Mouse (Mus musculus) liver, postnatal 0 days (tissue): ENCODE measurements around the gene Cmas. TPM values are rescaled to one million over a fixed set of nuclear protein-coding genes. Genes with fewer than 3 reads are reported as not detected.

Experiments
- ATAC-seq: fragments of 200-750 bp; cut with Nextera tagmentation; 2 replicates; pipeline ENCODE4 v1.8.0; 2017; ENCODE audit warnings: mild to moderate bottlenecking, moderate library complexity
- DNase-seq: peaks from one replicate; pipeline ENCODE4 v3.0.0-alpha.2; 2016
- H3K27ac ChIP-seq: fragments of 300-500 bp; sonication (generic); 2 replicates; pipeline ENCODE4 v1.5.1; 2014; ENCODE audit warnings: antibody characterized with exemption, moderate library complexity, mild to moderate bottlenecking, low read depth
- H3K27me3 ChIP-seq: fragments of 300-500 bp; sonication (generic); 2 replicates; pipeline ENCODE4 v1.6.1; 2014; ENCODE audit warnings: low read length, control low read depth, mixed read lengths; ENCODE audit not compliant: insufficient read depth
- H3K36me3 ChIP-seq: fragments of 300-500 bp; sonication (generic); replicated peaks from 2 replicates; pipeline ENCODE4 v1.6.1; 2014; ENCODE audit warnings: mild to moderate bottlenecking, control low read depth, low read length, moderate library complexity, mixed read lengths; ENCODE audit not compliant: insufficient read depth
- H3K4me1 ChIP-seq: fragments of 300-500 bp; sonication (generic); 2 replicates; pipeline ENCODE4 v1.6.1; 2014; ENCODE audit warnings: antibody characterized with exemption, mild to moderate bottlenecking, control low read depth; ENCODE audit not compliant: insufficient read depth
- H3K4me2 ChIP-seq: fragments of 300-500 bp; sonication (generic); 2 replicates; pipeline ENCODE4 v1.6.1; 2014; ENCODE audit warnings: low read depth, mild to moderate bottlenecking, low read length, moderate library complexity, mixed read lengths
- H3K4me3 ChIP-seq: fragments of 300-500 bp; sonication (generic); 2 replicates; pipeline ENCODE4 v1.5.1; 2014; ENCODE audit warnings: low read depth, low read length
- H3K9ac ChIP-seq: fragments of 300-500 bp; sonication (generic); replicated peaks from 2 replicates; pipeline ENCODE4 v1.6.1; 2014; ENCODE audit warnings: mild to moderate bottlenecking, moderate library complexity
- H3K9me3 ChIP-seq: fragments of 300-500 bp; sonication (generic); 2 replicates; pipeline ENCODE4 v1.6.1; 2016; ENCODE audit warnings: mild to moderate bottlenecking, control low read depth, low read length, mixed read lengths
- CTCF ChIP-seq: sonication (generic); IDR thresholded peaks from 2 replicates; pipeline ENCODE4 v1.5.1; 2016; ENCODE audit warnings: antibody characterized with exemption, low read depth
- EP300 ChIP-seq: IDR thresholded peaks from 2 replicates; pipeline ENCODE4 v1.6.1; 2016; ENCODE audit warnings: antibody characterized with exemption, low read depth, mild to moderate bottlenecking
- WGBS: fragments of 180-500 bp; shearing (Covaris S2); extraction: QIAGEN DNeasy Blood & Tissue Kit; methylation state at CpG from one replicate; pipeline ENCODE4 v1.1.7; 2014; ENCODE audit not compliant: insufficient replicate concordance; 5-methylcytosine and 5-hydroxymethylcytosine counted together
- polyA plus RNA-seq: library from polyadenylated mRNA; unstranded; fragments of >200 nt; fragmentation: Nextera tagmentation; extraction: Ambion mirVana; gene quantifications from 2 replicates; pipeline ENCODE4 v1.2.1, GENCODE M21; 2015

Gene Cmas
- polyA plus RNA-seq, 1 experiment from 2014 or later = 107 TPM

- WGBS = 86% methylated on average over 21 of the region's 21 CpGs
- TF ChIP-seq EP300 (no peak), CTCF (no peak)
Observed at GRCm38 (mm10) chr6:142786106-142786505, 29.6 kb downstream of the Cmas start.

GRCm38 (mm10) chr6:142788042-142788987 is 31.8 kb downstream of the Cmas start:
- Histone ChIP-seq H3K9ac (no peak overlapping the region), H3K4me3 (no peak overlapping the region), H3K27ac (no peak overlapping the region), H3K36me3 (no peaks in the 10 kb centered on the region), H3K4me1 (no peaks in the 10 kb centered on the region), H3K9me3 (no peaks in the 10 kb centered on the region), H3K27me3 (no peaks in the 10 kb centered on the region), H3K4me2 (no peak overlapping the region)
- no peak for ATAC-seq
- TF ChIP-seq CTCF (no peak), EP300 (no peak)
- DNase-seq = peak; percentile 47
- 65% methylated on average over 18 of the region's 18 CpGs for WGBS

More at GRCm38 (mm10) chr6:142786106-142786505, 29.6 kb downstream of the Cmas start:
- no peaks in the 10 kb centered on the region for H3K36me3 ChIP-seq
- H3K4me1 ChIP-seq = no peaks in the 10 kb centered on the region
- H3K4me2 ChIP-seq = no peak overlapping the region
- no peaks in the 10 kb centered on the region for H3K27me3 ChIP-seq
- H3K4me3 ChIP-seq = no peak overlapping the region
- no peak overlapping the region for H3K27ac ChIP-seq
- DNase-seq (no peak), ATAC-seq (no peak)
- H3K9ac ChIP-seq = no peak overlapping the region
- no peaks in the 10 kb centered on the region for H3K9me3 ChIP-seq

GRCm38 (mm10) chr6:142789736-142790135 is 33.2 kb downstream of the Cmas start:
- 81% methylated on average over 10 of the region's 10 CpGs for WGBS
- ATAC-seq = no peak

GRCm38 (mm10) chr6:142792241-142792968 is 35.9 kb downstream of the Cmas start:
- H3K4me3 ChIP-seq = no peak overlapping the region
- no peaks in the 10 kb centered on the region for H3K9me3 ChIP-seq
- TF ChIP-seq CTCF = no peak
- no peak for TF ChIP-seq EP300
- no peak for ATAC-seq
- no peak overlapping the region for H3K4me2 ChIP-seq
- WGBS = 23% methylated on average over 13 of the region's 13 CpGs
- H3K27me3 ChIP-seq = no peaks in the 10 kb centered on the region
- no peaks in the 10 kb centered on the region for H3K4me1 ChIP-seq
- no peak for DNase-seq
- H3K36me3 ChIP-seq = no peaks in the 10 kb centered on the region
- H3K9ac ChIP-seq = no peak overlapping the region
- no peak overlapping the region for H3K27ac ChIP-seq

More at GRCm38 (mm10) chr6:142789736-142790135, 33.2 kb downstream of the Cmas start:
- H3K36me3 ChIP-seq = no peaks in the 10 kb centered on the region
- no peak overlapping the region for H3K9ac ChIP-seq
- no peaks in the 10 kb centered on the region for H3K9me3 ChIP-seq
- no peaks in the 10 kb centered on the region for H3K27me3 ChIP-seq
- no peaks in the 10 kb centered on the region for H3K4me1 ChIP-seq
- H3K4me3 ChIP-seq = no peak overlapping the region
- TF ChIP-seq CTCF (no peak), EP300 (no peak)
- DNase-seq = no peak
- no peak overlapping the region for H3K27ac ChIP-seq
- H3K4me2 ChIP-seq = no peak overlapping the region

GRCm38 (mm10) chr6:142793468-142793867 is 37.0 kb downstream of the Cmas start:
- WGBS = 65% methylated on average over 7 of the region's 7 CpGs
- no peak overlapping the region for H3K4me2 ChIP-seq

GRCm38 (mm10) chr6:142795087-142795486 is 38.6 kb downstream of the Cmas start:
- peaks cover 4% of the 10 kb centered on the region for H3K4me1 ChIP-seq
- ATAC-seq = no peak
- no peak overlapping the region for H3K9ac ChIP-seq
- no peak overlapping the region for H3K27ac ChIP-seq
- TF ChIP-seq EP300 (no peak), CTCF (no peak)
- 81% methylated on average over 9 of the region's 9 CpGs for WGBS
- H3K36me3 ChIP-seq = no peaks in the 10 kb centered on the region
- no peak overlapping the region for H3K4me2 ChIP-seq
- H3K4me3 ChIP-seq = no peak overlapping the region
- H3K9me3 ChIP-seq = no peaks in the 10 kb centered on the region
- no peaks in the 10 kb centered on the region for H3K27me3 ChIP-seq
- DNase-seq = no peak

More at GRCm38 (mm10) chr6:142793468-142793867, 37.0 kb downstream of the Cmas start:
- ATAC-seq (no peak), DNase-seq (no peak)
- Histone ChIP-seq H3K27me3 (no peaks in the 10 kb centered on the region), H3K27ac (no peak overlapping the region), H3K4me3 (no peak overlapping the region), H3K36me3 (no peaks in the 10 kb centered on the region), H3K9me3 (no peaks in the 10 kb centered on the region), H3K9ac (no peak overlapping the region), H3K4me1 (no peaks in the 10 kb centered on the region)
- TF ChIP-seq EP300 (no peak), CTCF (no peak)
